Mouse (Mus musculus): ENCODE measurements around the gene Pvalb.

Pvalb gene

GRCm38 (mm10) chr15:78155421-78155820 lies 50.8 kb downstream of the Pvalb start:
- DNase-seq, result no peak

GRCm38 (mm10) chr15:78153045-78153775 lies 53.0 kb downstream of the Pvalb start:
- DNase-seq, result no peak

- DNase-seq, result no peak
Observed at GRCm38 (mm10) chr15:78148565-78148964, 57.6 kb downstream of the Pvalb start.

Data from right cerebral cortex, postnatal 25 days (tissue).